25 mouse cellular contexts compared by ENCODE assay signal in genomic region chr2:166084111-166084510, GRCm38 (mm10).
DNase-seq lines count a peak whose midpoint lies in the region; ATAC-seq lines count a peak whose summit lies in the region.
"Had no signal": no experiment of that assay in that cellular context is flagged by ENCODE, and none has a peak within 500 bp of the region (broad histone marks: within the 10 kb centered on the region; RNA-seq: fewer than 3 reads in every experiment).

No protein-coding gene starts in this region.

- no peak overlapping the region for H3K9ac ChIP-seq in lung, embryonic 15.5 days
- H3K9ac ChIP-seq: embryonic facial prominence, embryonic 12.5 days; forebrain, embryonic 12.5 days; forebrain, embryonic 15.5 days; hindbrain, embryonic 14.5 days had no signal

- peaks cover 28% of the 10 kb centered on the region for H3K4me1 ChIP-seq in lung, embryonic 15.5 days
- H3K4me1 ChIP-seq: embryonic facial prominence, embryonic 12.5 days; forebrain, embryonic 15.5 days had no signal

- DNase-seq in heart, adult 11 months: peak; percentile 91
- DNase-seq in heart, postnatal 10 days: no peak
- DNase-seq in lung, postnatal 14 days: no peak
- DNase-seq in 3T3-L1 (ENCODE audit: low read depth, low spot score) (peak; percentile 31), MN1 (ENCODE audit: low spot score) (peak; percentile 39)
- no peak for DNase-seq in lung, postnatal 36 days
- DNase-seq: adrenal gland, postnatal 10 days; adrenal gland, postnatal 36 days; cerebellum, adult 18-20 months; cerebellum, adult 9-10 months; cerebellum, postnatal 14 days; gastrocnemius, postnatal 25 days; heart, adult 2 months; heart, postnatal 4 days had no signal

- intact Hi-C loops in heart, postnatal 10 days (cut with DNase I): loop anchor here (2.0 to 10.0 kb wide), 2 partner anchors 71 to 701 kb away; partner anchors contain the start of gene Sulf2

- no peak overlapping the region for H3K4me3 ChIP-seq in lung, embryonic 15.5 days
- H3K4me3 ChIP-seq: embryonic facial prominence, embryonic 12.5 days; erythroblast, embryonic 14.5 days; forebrain, embryonic 12.5 days; forebrain, embryonic 15.5 days; heart, adult 2 months; heart, embryonic 10.5 days had no signal

- H3K36me3 ChIP-seq in lung, embryonic 15.5 days: no peaks in the 10 kb centered on the region
- H3K36me3 ChIP-seq: forebrain, embryonic 15.5 days had no signal

- no peak overlapping the region for H3K4me2 ChIP-seq in lung, embryonic 15.5 days
- H3K4me2 ChIP-seq: embryonic facial prominence, embryonic 12.5 days; forebrain, embryonic 12.5 days; forebrain, embryonic 15.5 days; hindbrain, embryonic 14.5 days had no signal

- H3K9me3 ChIP-seq in lung, embryonic 15.5 days: no peaks in the 10 kb centered on the region
- H3K9me3 ChIP-seq: embryonic facial prominence, embryonic 12.5 days; forebrain, embryonic 12.5 days; forebrain, embryonic 15.5 days; heart, embryonic 10.5 days had no signal

- 0 out of 2 replicates have a peak overlapping the region, but pooled peaks have one; percentile 23 for H3K27ac ChIP-seq in lung, embryonic 15.5 days
- H3K27ac ChIP-seq: embryonic facial prominence, embryonic 12.5 days; forebrain, embryonic 12.5 days; forebrain, embryonic 15.5 days; heart, adult 2 months; heart, embryonic 10.5 days; hindbrain, embryonic 14.5 days; hindbrain, postnatal 0 days had no signal

- ATAC-seq in lung, embryonic 15.5 days (ENCODE audit: borderline replicate concordance, extremely low read depth, low FRiP score, low TSS enrichment): no peak
- ATAC-seq: CD4-positive, CD25-positive, alpha-beta regulatory T cell, adult 4 months; forebrain, embryonic 15.5 days; hindbrain, postnatal 0 days; inflammation-experienced regulatory T-cells, adult 6 months; Patski had no signal

- no peaks in the 10 kb centered on the region for H3K27me3 ChIP-seq in lung, embryonic 15.5 days
- H3K27me3 ChIP-seq: embryonic facial prominence, embryonic 12.5 days; forebrain, embryonic 12.5 days; forebrain, embryonic 15.5 days; Patski had no signal

- WGBS in lung, embryonic 15.5 days: 83% methylated on average over 7 of the region's 7 CpGs

Comparison
In these comparisons a context has a peak if more than half of its experiments do, and no peak if none do; other contexts are left out.
1. DNase-seq: peak in heart, adult 11 months (single experiment), 3T3-L1 (single experiment) and MN1 (single experiment); none in heart, postnatal 10 days (0 of 2), lung, postnatal 14 days (single experiment) and lung, postnatal 36 days (single experiment).